Mouse (Mus musculus) hindbrain, embryonic 11.5 days (tissue): ENCODE measurements at regions not wholly inside any gene's neighbourhood (a gene's known extent, or its start where the extent isn't known, plus 50 kb on each side); places are given as distances from the start of the nearest gene placed in this dataset.

ENCODE experiments used
- ATAC-seq: fragments of 200-750 bp; cut with Nextera tagmentation; 2 replicates; pipeline ENCODE4 v1.8.0; 2017; ENCODE audit warnings: mild to moderate bottlenecking, moderate TSS enrichment, moderate library complexity; ENCODE audit not compliant: low FRiP score
- DNase-seq: peaks from one replicate; pipeline ENCODE4 v3.0.0-alpha.2; 2015; ENCODE audit warnings: low spot score
- H3K27ac ChIP-seq: fragments of 300-500 bp; sonication (generic); 2 replicates; pipeline ENCODE4 v1.5.1; 2014; ENCODE audit warnings: mild to moderate bottlenecking, low read depth, low read length
- H3K27me3 ChIP-seq: fragments of 300-500 bp; sonication (generic); 2 replicates; pipeline ENCODE4 v1.6.1; 2014; ENCODE audit warnings: mild to moderate bottlenecking, low read length, moderate library complexity, mixed read lengths; ENCODE audit not compliant: control insufficient read depth, insufficient read depth
- H3K36me3 ChIP-seq: fragments of 300-500 bp; sonication (generic); 2 replicates; pipeline ENCODE4 v1.6.1; 2014; ENCODE audit warnings: mild to moderate bottlenecking, low read length, moderate library complexity, mixed read lengths; ENCODE audit not compliant: control insufficient read depth, insufficient read depth
- H3K4me1 ChIP-seq: fragments of 300-500 bp; sonication (generic); replicated peaks from 2 replicates; pipeline ENCODE4 v1.6.1; 2014; ENCODE audit warnings: low read length, mixed read lengths; ENCODE audit not compliant: control insufficient read depth, insufficient read depth
- H3K4me2 ChIP-seq: fragments of 300-500 bp; sonication (generic); replicated peaks from 2 replicates; pipeline ENCODE4 v1.6.1; 2014; ENCODE audit warnings: mild to moderate bottlenecking, low read depth, low read length
- H3K4me3 ChIP-seq: fragments of 300-500 bp; sonication (generic); 2 replicates; pipeline ENCODE4 v1.5.1; 2014; ENCODE audit warnings: low read depth, low read length
- H3K9ac ChIP-seq: fragments of 300-500 bp; sonication (generic); 2 replicates; pipeline ENCODE4 v1.6.1; 2014; ENCODE audit warnings: low read depth, low read length
- H3K9me3 ChIP-seq: fragments of 300-500 bp; sonication (generic); 2 replicates; pipeline ENCODE4 v1.6.1; 2016; ENCODE audit warnings: low read length; ENCODE audit not compliant: control insufficient read depth
- WGBS: fragments of 180-500 bp; shearing (Covaris S2); extraction: QIAGEN DNeasy Blood & Tissue Kit; methylation state at CpG from one replicate; pipeline ENCODE4 v1.1.7; 2014; 5-methylcytosine and 5-hydroxymethylcytosine counted together

- no peak overlapping the region for H3K4me2 ChIP-seq
- no peak for ATAC-seq
- H3K27ac ChIP-seq, result no peak overlapping the region
- 41% methylated on average over 3 of the region's 3 CpGs for WGBS
- no peak overlapping the region for H3K9ac ChIP-seq
- DNase-seq, result peak; percentile 3
- H3K4me1 ChIP-seq, result no peaks in the 10 kb centered on the region
- H3K27me3 ChIP-seq, result no peaks in the 10 kb centered on the region
- no peak overlapping the region for H3K4me3 ChIP-seq
- no peaks in the 10 kb centered on the region for H3K9me3 ChIP-seq
- H3K36me3 ChIP-seq, result no peaks in the 10 kb centered on the region
These were observed 147.2 kb upstream of the Plscr5 start for GRCm38 (mm10) chr9:92045472-92045905.

- DNase-seq, result no peak
- H3K9me3 ChIP-seq, result no peaks in the 10 kb centered on the region
- no peak overlapping the region for H3K4me3 ChIP-seq
- H3K4me1 ChIP-seq, result no peaks in the 10 kb centered on the region
- H3K4me2 ChIP-seq, result no peak overlapping the region
- H3K27ac ChIP-seq, result no peak overlapping the region
- no peak for ATAC-seq
- H3K27me3 ChIP-seq, result no peaks in the 10 kb centered on the region
- H3K36me3 ChIP-seq, result no peaks in the 10 kb centered on the region
- H3K9ac ChIP-seq, result no peak overlapping the region
- WGBS, result 81% methylated on average over 9 of the region's 9 CpGs
These were observed 148.6 kb upstream of the Plscr5 start for GRCm38 (mm10) chr9:92044161-92044560.

- Histone ChIP-seq H3K4me3 (no peak overlapping the region), H3K36me3 (no peaks in the 10 kb centered on the region), H3K9me3 (no peaks in the 10 kb centered on the region), H3K4me1 (no peaks in the 10 kb centered on the region), H3K27me3 (no peaks in the 10 kb centered on the region), H3K9ac (no peak overlapping the region), H3K27ac (no peak overlapping the region), H3K4me2 (no peak overlapping the region)
- whole genome bisulfite sequencing, result 91% methylated on average over 3 of the region's 3 CpGs
- DNase-seq (no peak), ATAC-seq (no peak)
These were observed 176.2 kb upstream of the Plscr5 start for GRCm38 (mm10) chr9:92016521-92016920.

- DNase-seq (no peak), ATAC-seq (no peak)
- no peaks in the 10 kb centered on the region for H3K9me3 ChIP-seq
- H3K9ac ChIP-seq, result no peak overlapping the region
- H3K4me1 ChIP-seq, result no peaks in the 10 kb centered on the region
- no peak overlapping the region for H3K4me3 ChIP-seq
- H3K27me3 ChIP-seq, result no peaks in the 10 kb centered on the region
- H3K36me3 ChIP-seq, result no peaks in the 10 kb centered on the region
- WGBS, result 83% methylated on average over 3 of the region's 3 CpGs
- H3K27ac ChIP-seq, result no peak overlapping the region
- H3K4me2 ChIP-seq, result no peak overlapping the region
These were observed 176.8 kb upstream of the Plscr5 start for GRCm38 (mm10) chr9:92015923-92016322.

GRCm38 (mm10) chr9:91988240-91988639, 204.5 kb upstream of the Plscr5 start:
- no peaks in the 10 kb centered on the region for H3K9me3 ChIP-seq
- H3K4me3 ChIP-seq, result no peak overlapping the region
- ATAC-seq, result no peak
- WGBS, result 67% methylated on average over 2 of the region's 2 CpGs
- H3K27me3 ChIP-seq, result no peaks in the 10 kb centered on the region
- H3K27ac ChIP-seq, result no peak overlapping the region
- H3K9ac ChIP-seq, result no peak overlapping the region
- no peaks in the 10 kb centered on the region for H3K36me3 ChIP-seq
- H3K4me1 ChIP-seq, result no peaks in the 10 kb centered on the region
- no peak overlapping the region for H3K4me2 ChIP-seq
- no peak for DNase-seq

GRCm38 (mm10) chr9:91981955-91982621, 210.6 kb upstream of the Plscr5 start:
- Histone ChIP-seq H3K9me3 (no peaks in the 10 kb centered on the region), H3K27ac (no peak overlapping the region), H3K27me3 (no peaks in the 10 kb centered on the region), H3K9ac (no peak overlapping the region), H3K36me3 (no peaks in the 10 kb centered on the region), H3K4me2 (no peak overlapping the region), H3K4me3 (no peak overlapping the region), H3K4me1 (no peaks in the 10 kb centered on the region)
- DNase-seq (no peak), ATAC-seq (no peak)
- WGBS, result 83% methylated on average over 9 of the region's 9 CpGs

GRCm38 (mm10) chr9:91981499-91981898, 211.2 kb upstream of the Plscr5 start:
- no peak overlapping the region for H3K4me2 ChIP-seq
- H3K36me3 ChIP-seq, result no peaks in the 10 kb centered on the region
- DNase-seq (no peak), ATAC-seq (no peak)
- H3K9me3 ChIP-seq, result no peaks in the 10 kb centered on the region
- WGBS, result 91% methylated on average over 3 of the region's 3 CpGs
- no peak overlapping the region for H3K9ac ChIP-seq
- H3K4me3 ChIP-seq, result no peak overlapping the region
- no peak overlapping the region for H3K27ac ChIP-seq
- H3K4me1 ChIP-seq, result no peaks in the 10 kb centered on the region
- H3K27me3 ChIP-seq, result no peaks in the 10 kb centered on the region

GRCm38 (mm10) chr9:91964051-91964450, 228.7 kb upstream of the Plscr5 start:
- Histone ChIP-seq H3K4me2 (no peak overlapping the region), H3K36me3 (no peaks in the 10 kb centered on the region), H3K4me3 (no peak overlapping the region), H3K9ac (no peak overlapping the region), H3K27ac (no peak overlapping the region), H3K27me3 (no peaks in the 10 kb centered on the region), H3K9me3 (no peaks in the 10 kb centered on the region), H3K4me1 (no peaks in the 10 kb centered on the region)
- ATAC-seq, result no peak
- WGBS, result 83% methylated on average over 2 of the region's 2 CpGs
- no peak for DNase-seq

- no peaks in the 10 kb centered on the region for H3K9me3 ChIP-seq
- DNase-seq (no peak), ATAC-seq (no peak)
- H3K4me2 ChIP-seq, result no peak overlapping the region
- H3K36me3 ChIP-seq, result no peaks in the 10 kb centered on the region
- no peaks in the 10 kb centered on the region for H3K27me3 ChIP-seq
- H3K27ac ChIP-seq, result no peak overlapping the region
- 63% methylated on average over 1 of the region's 1 CpGs for WGBS
- no peak overlapping the region for H3K9ac ChIP-seq
- H3K4me3 ChIP-seq, result no peak overlapping the region
- H3K4me1 ChIP-seq, result no peaks in the 10 kb centered on the region
These were observed 230.0 kb upstream of the Plscr5 start for GRCm38 (mm10) chr9:91962726-91963125.
